Mouse (Mus musculus): ENCODE measurements at regions not wholly inside any gene's neighbourhood (a gene's known extent, or its start where the extent isn't known, plus 50 kb on each side); places are given as distances from the start of the nearest gene placed in this dataset.
"Not testable (repeated sequence)": the region's sequence is repeated elsewhere in the genome, so short reads cannot be mapped to it uniquely, and the experiment has no call there.

- DNase-seq: no peak
Measured at GRCm38 (mm10) chr1:4570730-4571129, 237.0 kb upstream of the Gm37988 start.

- DNase-seq: peak; percentile 80 to 90
Measured at GRCm38 (mm10) chr1:4571299-4572202, 236.1 kb upstream of the Gm37988 start.

- no peak for DNase-seq
Measured at GRCm38 (mm10) chr1:4572311-4572710, 235.4 kb upstream of the Gm37988 start.

- peak in 1 of 2 experiments; percentile 10 for DNase-seq
Measured at GRCm38 (mm10) chr1:4574101-4574500, 233.6 kb upstream of the Gm37988 start.

GRCm38 (mm10) chr1:4576957-4577356 is 230.7 kb upstream of the Gm37988 start:
- DNase-seq: no peak

- no peak for DNase-seq
Measured at GRCm38 (mm10) chr1:4582534-4582933, 225.2 kb upstream of the Gm37988 start.

- no peak for DNase-seq
Measured at GRCm38 (mm10) chr1:4597856-4598255, 209.8 kb upstream of the Gm37988 start.

- no peak for DNase-seq
Measured at GRCm38 (mm10) chr1:4598425-4598824, 209.3 kb upstream of the Gm37988 start.

- peak; percentile 8 to 37 for DNase-seq
Measured at GRCm38 (mm10) chr1:4602386-4602785, 205.3 kb upstream of the Gm37988 start.

GRCm38 (mm10) chr1:4608824-4609223 is 198.9 kb upstream of the Gm37988 start:
- no peak for DNase-seq

GRCm38 (mm10) chr1:4613305-4613704 is 194.4 kb upstream of the Gm37988 start:
- no peak for DNase-seq

- no peak for DNase-seq
Measured at GRCm38 (mm10) chr1:4615286-4615685, 192.4 kb upstream of the Gm37988 start.

GRCm38 (mm10) chr1:4617479-4617878 is 190.2 kb upstream of the Gm37988 start:
- peak; percentile 30 to 48 for DNase-seq

GRCm38 (mm10) chr1:4622408-4622807 is 185.3 kb upstream of the Gm37988 start:
- peak; percentile 24 to 63 for DNase-seq

GRCm38 (mm10) chr1:4623268-4623667 is 184.4 kb upstream of the Gm37988 start:
- DNase-seq: peak in 1 of 2 experiments; percentile 42

GRCm38 (mm10) chr1:4653937-4654336 is 153.8 kb upstream of the Gm37988 start:
- peak; percentile 33 to 62 for DNase-seq

- DNase-seq: peak in 1 of 2 experiments; percentile 31
Measured at GRCm38 (mm10) chr1:4655252-4655651, 152.4 kb upstream of the Gm37988 start.

GRCm38 (mm10) chr1:4656883-4657282 is 150.8 kb upstream of the Gm37988 start:
- DNase-seq: no peak

- DNase-seq: not testable (repeated sequence)
Measured at GRCm38 (mm10) chr1:4660081-4660480, 147.6 kb upstream of the Gm37988 start.

GRCm38 (mm10) chr1:4660616-4661015 is 147.1 kb upstream of the Gm37988 start:
- DNase-seq: not testable (repeated sequence)

- DNase-seq: no peak
Measured at GRCm38 (mm10) chr1:4661761-4662160, 145.9 kb upstream of the Gm37988 start.

- no peak for DNase-seq
Measured at GRCm38 (mm10) chr1:4669732-4670131, 138.0 kb upstream of the Gm37988 start.

- peak; percentile 34 to 67 for DNase-seq
Measured at GRCm38 (mm10) chr1:4671237-4672019, 136.3 kb upstream of the Gm37988 start.

Measured in heart, adult 18-20 months (tissue).